Mouse (Mus musculus) 3134 (cell line): ENCODE measurements around the gene Yeats4.

ENCODE experiments used
- DNase-seq: peaks from one replicate; pipeline ENCODE4 v3.0.0-alpha.2; 2011; ENCODE audit warnings: low spot score; ENCODE audit not compliant: insufficient read length; ENCODE audit errors: extremely low read depth

The Yeats4 gene

DNA sequence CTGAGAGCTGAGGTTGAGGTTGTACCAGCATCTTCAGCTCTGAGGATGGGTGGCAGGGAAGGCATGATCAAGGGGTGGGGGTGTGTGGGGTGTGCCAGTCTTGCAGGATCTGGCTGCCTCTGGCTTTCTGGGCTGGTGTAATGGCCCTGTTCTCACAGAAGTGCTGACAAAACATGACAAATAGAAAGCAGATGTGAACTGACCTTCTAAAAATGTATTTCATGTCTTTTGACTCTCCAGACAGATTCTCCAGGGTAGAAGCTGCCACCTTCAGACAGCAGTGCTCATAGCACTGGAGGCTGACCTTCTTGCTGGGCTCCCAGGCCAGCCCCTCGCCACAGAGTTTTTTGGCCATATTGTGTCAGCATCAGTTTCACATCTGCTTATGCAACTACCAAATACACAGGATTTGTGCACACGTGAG, 20.7 kb downstream of the Yeats4 start:
- no peak for DNase-seq

DNA sequence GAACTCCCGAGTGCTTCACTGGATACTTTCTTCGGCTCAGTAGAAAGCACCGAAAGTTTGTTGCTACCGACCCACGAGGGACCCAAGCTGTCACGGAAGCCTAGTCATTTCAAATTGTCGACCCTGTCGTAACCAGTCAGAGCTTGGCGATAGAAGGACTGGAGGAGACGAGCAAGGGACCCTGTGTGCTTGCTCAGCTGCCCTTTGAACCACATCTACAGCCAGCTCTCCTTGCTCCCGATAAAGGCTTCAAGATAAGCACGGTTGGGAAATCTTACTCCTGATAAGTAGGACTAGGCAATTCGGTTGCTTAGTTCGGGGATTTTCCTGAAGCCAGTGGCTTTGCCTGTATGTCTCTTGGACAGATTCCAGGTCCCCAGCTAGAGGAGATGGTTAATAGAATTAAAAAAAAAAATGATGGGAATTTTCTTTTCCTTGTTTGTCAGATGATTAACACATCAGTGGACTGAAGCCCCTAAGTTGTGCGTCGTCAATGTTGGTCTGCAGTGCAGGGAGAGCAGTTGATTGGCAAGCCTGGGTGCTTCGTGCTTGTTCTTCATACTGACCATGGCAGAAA, 21.2 kb downstream of the Yeats4 start:
- DNase-seq, result no peak

DNA sequence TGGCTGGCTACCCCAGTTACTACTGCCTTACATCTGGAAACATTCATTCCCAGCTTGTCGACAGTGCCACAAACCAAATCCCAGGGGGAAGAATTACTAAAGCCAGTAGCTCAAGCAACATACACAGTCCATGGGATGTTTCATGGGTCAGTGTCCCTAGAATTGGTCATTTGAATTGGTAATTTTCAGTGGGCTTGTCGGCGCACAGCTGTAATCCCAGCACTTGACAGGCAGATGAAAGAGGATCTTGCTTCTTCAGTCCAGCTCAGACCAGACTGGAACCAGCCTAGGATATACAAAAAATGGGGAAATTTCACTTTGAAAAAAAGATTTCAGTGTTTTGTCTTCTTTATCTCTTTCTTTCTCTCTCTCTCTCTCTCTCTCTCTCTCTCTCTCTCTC, 24.6 kb downstream of the Yeats4 start:
- DNase-seq, result no peak

DNA sequence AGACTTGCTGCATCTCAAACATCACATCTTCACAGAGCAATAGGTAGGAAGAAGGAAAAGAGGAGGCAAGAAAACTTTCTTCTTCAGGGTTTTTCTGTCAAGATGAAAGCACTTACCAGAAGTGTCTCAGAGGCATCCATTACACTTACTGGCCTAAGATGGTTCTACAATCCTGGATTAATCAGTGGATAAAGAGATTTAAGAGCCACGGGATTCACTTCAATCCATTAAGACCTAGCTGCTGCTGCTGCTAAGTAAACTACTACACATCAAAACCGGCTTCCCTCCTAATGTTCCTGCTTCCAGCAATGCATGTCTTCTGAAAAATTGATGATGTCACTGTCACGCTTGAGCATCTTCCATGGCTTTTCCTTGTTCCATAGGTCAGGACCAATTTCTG, 27.6 kb downstream of the Yeats4 start:
- DNase-seq, result no peak

DNA sequence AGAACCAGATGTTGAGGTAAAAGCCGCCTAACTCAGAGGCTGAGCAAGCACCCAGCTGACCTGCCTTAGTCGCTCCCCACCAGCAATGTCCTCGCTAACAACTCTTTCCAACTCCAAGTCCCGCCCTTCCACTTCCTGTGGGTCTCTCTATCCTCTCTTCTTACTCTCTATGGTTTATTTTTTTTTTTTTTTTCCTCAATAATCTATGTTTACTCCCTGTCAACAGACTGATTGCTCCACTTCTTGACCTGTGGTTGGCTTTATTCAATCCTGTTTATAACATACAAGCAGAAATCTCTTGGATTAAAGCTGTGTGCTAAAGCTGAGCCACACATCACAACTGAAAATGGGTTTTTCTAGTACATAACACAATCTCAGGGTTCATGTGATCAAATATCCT, 28.6 kb downstream of the Yeats4 start:
- no peak for DNase-seq

DNA sequence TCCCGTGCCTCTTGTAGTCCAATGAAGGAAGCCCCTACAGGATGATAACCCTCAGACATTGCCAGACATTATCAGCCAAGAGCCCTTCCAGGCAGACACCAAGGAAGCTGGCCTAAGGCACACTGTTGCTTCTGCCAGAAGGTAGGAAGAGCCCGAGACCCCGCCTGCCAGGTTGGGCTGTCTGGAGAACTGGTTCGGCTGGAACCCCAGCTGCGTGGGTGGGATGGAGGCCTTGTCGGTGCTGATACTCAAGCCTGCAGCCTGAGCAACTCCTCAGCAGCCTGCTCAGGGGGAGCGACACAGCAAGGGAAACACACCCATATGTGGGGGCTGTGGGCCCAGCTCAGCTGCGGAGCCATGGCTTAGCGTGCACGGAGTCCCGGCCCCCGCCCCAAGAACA, 29.3 kb downstream of the Yeats4 start:
- DNase-seq, result no peak

DNA sequence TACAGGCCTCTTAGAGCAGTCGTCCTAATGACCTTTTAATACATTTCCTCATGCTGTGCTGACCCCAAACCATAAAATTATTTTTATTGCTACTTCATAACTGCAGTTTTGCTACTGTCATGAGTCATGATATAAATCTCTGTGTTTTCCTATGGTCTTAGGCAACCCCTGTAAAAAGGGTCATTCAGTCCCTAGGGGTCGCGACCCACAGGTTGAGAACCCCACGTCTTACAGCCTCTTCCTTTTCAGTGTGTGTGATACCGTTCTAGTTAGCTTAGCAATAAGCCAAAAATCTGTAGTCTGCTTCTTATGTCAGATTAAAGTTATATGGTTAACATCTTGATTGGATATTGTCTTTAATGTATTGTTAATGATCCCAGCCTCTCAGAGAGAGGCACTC, 30.9 kb downstream of the Yeats4 start:
- DNase-seq, result no peak

DNA sequence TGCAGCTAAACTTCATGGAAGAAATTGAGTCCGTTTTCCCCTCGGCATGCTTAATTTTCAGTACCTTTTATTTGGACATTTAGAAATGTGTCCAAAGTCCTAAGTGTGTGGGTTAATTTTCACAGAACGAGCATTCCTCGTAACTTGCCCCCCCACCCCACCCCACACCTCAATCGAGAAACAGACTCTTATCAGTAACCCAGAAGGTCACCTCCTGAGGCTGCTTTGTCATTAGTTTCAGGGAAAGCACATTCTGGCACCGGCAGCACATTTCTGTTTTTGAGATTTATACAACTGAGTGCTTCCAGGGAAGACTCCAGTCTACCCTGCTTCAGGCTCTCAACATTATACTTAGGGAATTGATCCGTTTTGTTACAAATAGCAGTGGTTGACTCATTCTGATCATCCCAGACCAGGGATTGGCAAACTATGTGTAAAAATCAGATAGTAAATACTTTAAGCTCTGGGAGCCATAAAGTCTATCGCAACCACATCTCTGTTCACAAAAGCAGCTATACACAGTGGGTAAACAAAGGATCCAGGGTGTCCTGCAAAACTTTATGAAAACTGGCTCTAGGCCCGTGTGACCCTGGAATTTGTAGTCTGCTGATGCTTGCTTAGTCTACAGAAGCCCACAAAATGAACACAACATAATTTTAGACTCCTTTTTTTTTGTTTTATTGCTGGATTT, 38.8 kb downstream of the Yeats4 start:
- DNase-seq, result no peak

DNA sequence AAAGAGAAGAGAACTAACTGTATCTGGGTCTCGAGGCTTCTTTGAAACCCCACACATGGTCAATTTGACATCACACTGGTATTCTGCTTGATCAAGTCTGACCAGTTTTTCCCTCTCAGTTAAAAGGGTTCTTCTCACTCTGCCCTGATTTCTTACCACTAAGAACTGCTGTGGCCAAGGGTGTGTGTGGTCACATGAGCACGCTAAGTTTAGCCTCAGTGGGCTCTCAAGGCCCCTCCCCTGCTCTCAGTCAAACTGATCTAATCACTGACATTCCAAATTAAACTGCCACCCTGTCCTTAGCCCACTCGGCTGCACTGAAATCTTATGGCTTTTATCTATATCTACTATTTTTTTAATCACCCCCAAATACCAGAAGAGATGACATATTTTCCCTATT, 43.2 kb downstream of the Yeats4 start:
- DNase-seq, result no peak

DNA sequence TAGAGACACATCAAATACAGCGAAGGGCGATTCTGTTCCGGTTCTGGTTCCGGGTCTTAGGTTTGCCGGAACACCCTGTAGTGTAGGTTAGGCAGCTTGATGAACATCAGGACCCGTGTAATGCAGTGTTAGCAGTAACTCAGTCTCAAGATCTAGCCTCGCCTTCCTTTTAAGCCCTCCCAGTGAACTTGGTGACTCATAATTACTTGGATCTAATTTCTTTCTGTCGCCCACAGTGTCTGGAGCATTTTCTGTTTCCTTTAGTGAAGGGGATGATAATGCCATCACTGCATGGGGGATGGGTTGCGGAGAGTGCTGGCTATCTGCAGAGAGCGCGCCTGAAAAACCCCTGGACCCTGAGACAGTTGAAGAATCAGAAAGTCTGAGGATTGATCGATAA, 49.7 kb downstream of the Yeats4 start:
- DNase-seq, result peak; percentile 66

DNA sequence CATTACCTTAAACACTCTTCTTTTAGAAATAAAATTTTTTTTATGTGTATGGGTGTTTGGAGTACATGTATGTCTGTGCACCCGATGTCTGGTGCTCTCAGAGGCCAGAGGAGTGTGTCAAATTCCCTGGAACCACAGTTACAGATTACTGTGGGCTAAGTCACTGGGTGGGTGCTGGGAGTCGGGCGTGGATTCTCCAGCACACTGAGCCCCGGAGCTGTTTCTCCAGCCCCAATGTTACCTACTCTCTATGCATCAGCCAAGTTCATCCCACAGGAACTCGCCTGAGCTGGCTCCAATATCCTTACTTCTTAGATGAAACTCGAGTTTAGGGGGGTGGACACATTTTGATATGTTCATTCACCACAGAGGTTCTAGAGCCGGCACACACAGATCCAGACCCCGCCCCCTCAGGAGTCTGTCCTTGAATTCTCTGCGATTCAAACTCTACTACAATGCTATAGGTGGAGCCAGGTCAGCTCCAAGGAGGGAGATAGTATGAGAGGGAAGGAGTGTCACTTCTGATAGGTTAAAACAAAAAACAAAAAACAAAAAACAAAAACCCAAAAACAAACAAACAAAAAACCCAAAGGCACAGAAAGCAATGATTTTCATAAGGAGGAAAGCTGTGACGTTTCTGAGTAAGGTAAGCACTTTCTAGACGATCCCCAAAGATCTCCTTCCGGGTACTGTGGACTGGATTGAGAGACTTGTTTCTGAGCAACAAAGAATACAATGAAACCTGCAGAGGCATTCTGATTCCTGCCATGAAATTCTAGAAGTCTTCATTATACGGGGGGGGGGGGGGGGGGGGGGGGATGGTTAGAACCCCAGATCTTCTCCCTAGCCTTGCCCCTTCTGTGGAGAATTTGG, 50.5 kb downstream of the Yeats4 start:
- peak; percentile 67 for DNase-seq

DNA sequence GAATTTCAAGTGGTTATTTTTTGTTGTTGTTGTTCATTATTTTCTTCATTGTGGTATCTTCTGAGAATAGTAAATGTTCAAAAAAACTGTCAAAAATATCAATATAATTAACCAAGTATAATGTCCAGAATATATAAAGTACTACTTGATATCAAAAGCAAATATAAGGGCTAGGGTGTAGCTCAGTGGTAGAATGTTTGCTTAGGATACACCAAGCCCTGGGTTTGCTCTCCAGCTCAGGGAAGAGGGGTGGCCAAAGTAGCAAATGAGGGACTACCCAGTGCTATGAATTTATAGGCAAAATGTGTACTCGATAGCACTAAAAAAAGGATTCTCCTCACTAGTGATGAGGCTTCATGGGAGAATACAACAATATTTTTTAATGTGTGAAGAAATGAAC, 51.2 kb downstream of the Yeats4 start:
- no peak for DNase-seq

DNA sequence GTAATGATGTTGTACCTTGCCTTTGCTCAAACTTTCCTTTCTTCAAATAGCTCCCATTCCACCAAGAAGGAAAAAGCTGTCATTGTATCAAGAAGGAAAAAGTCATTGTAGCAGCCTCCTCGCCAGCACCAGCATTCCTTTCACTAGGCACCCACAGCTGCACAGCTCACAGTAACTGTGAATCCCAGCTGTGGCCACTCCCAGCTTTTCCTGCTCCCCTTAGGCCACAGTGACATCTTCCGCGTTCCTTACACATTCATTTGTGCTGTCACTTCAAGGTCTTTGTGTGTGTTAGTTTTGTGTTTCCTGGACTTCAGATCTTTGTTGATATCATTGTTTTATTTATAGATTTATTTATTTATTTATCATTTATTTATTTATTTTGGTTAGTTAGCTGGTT, 52.2 kb downstream of the Yeats4 start:
- DNase-seq, result peak; percentile 59

DNA sequence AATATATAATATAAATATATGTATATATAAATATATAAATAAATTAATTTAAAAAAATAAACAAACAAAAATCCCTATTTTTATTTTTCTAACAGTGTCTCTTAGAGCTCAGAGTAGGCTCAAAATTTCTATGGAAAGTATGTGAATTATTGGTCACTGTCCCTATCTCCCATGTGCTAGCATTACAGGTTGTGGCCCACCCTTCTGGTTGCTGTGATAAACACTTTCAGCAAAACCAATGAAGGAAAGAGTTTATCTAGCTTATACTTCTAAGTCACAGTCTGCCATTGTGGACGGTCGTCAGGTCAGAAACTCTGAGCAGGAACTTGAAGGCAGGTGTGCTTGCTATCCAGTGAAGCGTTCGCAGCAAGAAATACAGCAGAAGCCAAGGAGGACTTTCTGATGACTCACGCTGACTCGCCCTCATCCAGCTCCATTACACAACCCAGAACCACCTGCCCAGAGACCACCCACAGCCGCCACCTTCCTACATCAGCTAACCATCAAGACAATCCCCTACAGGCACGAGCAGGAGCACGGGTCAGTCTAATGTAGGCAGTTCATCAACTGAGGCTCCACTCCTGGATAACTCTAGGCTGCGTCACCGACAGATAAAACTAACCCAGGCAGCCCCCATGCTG, 57.4 kb downstream of the Yeats4 start:
- no peak for DNase-seq
